Mouse (Mus musculus): ENCODE results near the gene Nsmce3. TPM values are rescaled to one million over a fixed set of nuclear protein-coding genes. Genes with fewer than 3 reads are reported as not detected.

Gene Nsmce3
- polyA plus RNA-seq (2012; rRNA removed) = 2.4 and 3.4 TPM in 2 replicates

GRCm38 (mm10) chr7:64872743-64873241 is at the start of gene Nsmce3:
TSS of gene Nsmce3 (minus strand) at chr7:64872997.

Measured in stomach, adult 2 months (tissue).